Mouse (Mus musculus): ENCODE results near the gene Rbms2.

DNA sequence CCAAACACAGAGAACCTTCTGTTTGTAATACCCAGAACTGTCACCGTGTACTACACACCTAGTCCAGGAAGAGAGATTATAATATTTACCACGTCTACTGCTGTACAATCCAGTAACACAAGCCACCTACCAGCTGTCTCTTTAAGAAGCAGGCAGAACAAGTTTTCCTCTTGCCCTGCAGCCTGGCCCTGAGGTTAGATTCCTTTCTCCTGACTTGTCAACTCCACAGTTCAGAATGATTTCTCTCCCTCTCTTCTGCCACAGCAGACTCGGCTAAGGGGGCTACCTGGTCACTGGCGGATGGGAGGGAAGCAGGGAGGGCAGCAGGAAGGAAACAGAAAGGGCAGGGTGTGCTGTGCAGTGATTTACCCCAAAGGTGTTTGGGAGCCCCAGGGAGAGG, 36.4 kb downstream of the Rbms2 start:
- TF ChIP-seq MAX (IDR thresholded peaks at IDR 0.05; ENCODE audit: low read depth): no peak
- TF ChIP-seq POLR2A (IDR thresholded peaks at IDR 0.05; ENCODE audit: insufficient read length, low read depth): no peak
- TF ChIP-seq POLR2AphosphoS2 (IDR thresholded peaks at IDR 0.05; ENCODE audit: insufficient read length, low read depth): no peak
- no peak for TF ChIP-seq REST (IDR thresholded peaks at IDR 0.05; ENCODE audit: insufficient read depth, insufficient read length)
- TF ChIP-seq MYOG (IDR thresholded peaks at IDR 0.05; ENCODE audit: control insufficient read depth in 1 of 3, insufficient read depth in 1 of 3, insufficient read length in 2 of 3, low read depth in 2 of 3): no peak
- no peak for TF ChIP-seq TCF12 (IDR thresholded peaks at IDR 0.05; ENCODE audit: insufficient read depth, poor library complexity, severe bottlenecking)
